31 mouse cellular contexts compared by ENCODE assay signal in genomic region chr4:40735351-40735750, GRCm38 (mm10). TPM values are rescaled to one million over a fixed set of nuclear protein-coding genes. Genes with fewer than 3 reads are reported as not detected.
DNase-seq lines count a peak whose midpoint lies in the region; ATAC-seq and TF ChIP-seq lines count a peak whose summit lies in the region.
"Had no signal": no experiment of that assay in that cellular context is flagged by ENCODE, and none has a peak within 500 bp of the region (broad histone marks: within the 10 kb centered on the region; RNA-seq: fewer than 3 reads in every experiment).

No protein-coding gene starts in this region.

- DNase-seq in embryonic facial prominence, embryonic 11.5 days (ENCODE audit: low spot score) = no peak
- DNase-seq in embryonic facial prominence, embryonic 10.5 days (ENCODE audit: low spot score) = no peak
- no peak for DNase-seq in hindbrain, embryonic 14.5 days (ENCODE audit: low spot score)
- peak; percentile 53 for DNase-seq in liver, adult 2 months (ENCODE audit: extremely low read depth, low read depth, low spot score)
- no peak for DNase-seq in liver, postnatal 0 days
- no peak for DNase-seq in midbrain, embryonic 14.5 days
- DNase-seq: adrenal gland, postnatal 10 days; cerebellum, adult 8-10 months; cerebellum, postnatal 25 days; heart, postnatal 10 days; kidney, postnatal 14 days; layer of hippocampus, adult 9-11 months; liver; lung, adult 18-20 months; lung, postnatal 36 days; right cerebral cortex, postnatal 25 days; thymus, postnatal 25 days had no signal

- peaks cover 18% of the 10 kb centered on the region for H3K36me3 ChIP-seq in embryonic facial prominence, embryonic 11.5 days (replicated peaks; ENCODE audit: control insufficient read depth, insufficient read depth, low read depth, low read length)
- H3K36me3 ChIP-seq in embryonic facial prominence, embryonic 10.5 days (replicated peaks) = peaks cover 98% of the 10 kb centered on the region
- H3K36me3 ChIP-seq in hindbrain, embryonic 16.5 days (ENCODE audit: control insufficient read depth, insufficient read depth, low read length) = peaks cover 40% of the 10 kb centered on the region
- peaks cover 93% of the 10 kb centered on the region for H3K36me3 ChIP-seq in hindbrain, embryonic 14.5 days (replicated peaks; ENCODE audit: control insufficient read depth, insufficient read depth)
- H3K36me3 ChIP-seq in liver, adult 2 months (ENCODE audit: control insufficient read depth, insufficient read depth, low read length) = peaks cover 68% of the 10 kb centered on the region
- H3K36me3 ChIP-seq in liver, postnatal 0 days (replicated peaks; ENCODE audit: insufficient read depth, low read length) = peaks cover 70% of the 10 kb centered on the region
- peaks cover 65% of the 10 kb centered on the region for H3K36me3 ChIP-seq in midbrain, embryonic 15.5 days (replicated peaks)
- peaks cover 92% of the 10 kb centered on the region for H3K36me3 ChIP-seq in midbrain, embryonic 14.5 days (ENCODE audit: control insufficient read depth, insufficient read depth, low read length)

- TF ChIP-seq CTCF in liver, adult 2 months (IDR thresholded peaks at IDR 0.05; ENCODE audit: low read depth, low read length) = no peak
- TF ChIP-seq CTCF in liver, postnatal 0 days (IDR thresholded peaks at IDR 0.05; ENCODE audit: low read depth) = no peak

- no peaks in the 10 kb centered on the region for H3K4me1 ChIP-seq in embryonic facial prominence, embryonic 11.5 days (ENCODE audit: control insufficient read depth, insufficient read depth, low read length)
- H3K4me1 ChIP-seq in embryonic facial prominence, embryonic 10.5 days = no peaks in the 10 kb centered on the region
- H3K4me1 ChIP-seq in hindbrain, embryonic 16.5 days (ENCODE audit: control insufficient read depth, insufficient read depth, low read depth, low read length) = no peaks in the 10 kb centered on the region
- H3K4me1 ChIP-seq in hindbrain, embryonic 14.5 days (replicated peaks; ENCODE audit: control insufficient read depth, insufficient read depth, low read length) = no peaks in the 10 kb centered on the region
- H3K4me1 ChIP-seq in liver, adult 2 months (ENCODE audit: control insufficient read depth, insufficient read depth, low read length) = peaks cover 2% of the 10 kb centered on the region; the same call in 1 of the 2 replicates
- no peaks in the 10 kb centered on the region for H3K4me1 ChIP-seq in liver, postnatal 0 days (ENCODE audit: insufficient read depth)
- H3K4me1 ChIP-seq in midbrain, embryonic 15.5 days = no peaks in the 10 kb centered on the region
- no peaks in the 10 kb centered on the region for H3K4me1 ChIP-seq in midbrain, embryonic 14.5 days (ENCODE audit: control insufficient read depth, insufficient read depth, low read length)
- H3K4me1 ChIP-seq: embryonic facial prominence, embryonic 13.5 days; forebrain, embryonic 10.5 days; forebrain, embryonic 15.5 days; hindbrain, embryonic 10.5 days; megakaryocyte, embryonic 14.5 days; midbrain, embryonic 12.5 days; stomach, embryonic 15.5 days had no signal

- H3K9me3 ChIP-seq in embryonic facial prominence, embryonic 11.5 days (replicated peaks; ENCODE audit: control insufficient read depth, low read length) = no peaks in the 10 kb centered on the region
- H3K9me3 ChIP-seq in embryonic facial prominence, embryonic 10.5 days = no peaks in the 10 kb centered on the region
- H3K9me3 ChIP-seq in hindbrain, embryonic 16.5 days (ENCODE audit: control insufficient read depth, low read length) = no peaks in the 10 kb centered on the region
- no peaks in the 10 kb centered on the region for H3K9me3 ChIP-seq in hindbrain, embryonic 14.5 days (ENCODE audit: control insufficient read depth, low read length)
- no peaks in the 10 kb centered on the region for H3K9me3 ChIP-seq in liver, postnatal 0 days (ENCODE audit: low read length)
- H3K9me3 ChIP-seq in midbrain, embryonic 15.5 days = no peaks in the 10 kb centered on the region
- no peaks in the 10 kb centered on the region for H3K9me3 ChIP-seq in midbrain, embryonic 14.5 days (ENCODE audit: control insufficient read depth, low read length)
- H3K9me3 ChIP-seq: embryonic facial prominence, embryonic 13.5 days; forebrain, embryonic 10.5 days; forebrain, embryonic 15.5 days; G1E; heart, embryonic 12.5 days; hindbrain, embryonic 10.5 days; megakaryocyte, embryonic 14.5 days; midbrain, embryonic 12.5 days; stomach, embryonic 15.5 days had no signal

- no peak overlapping the region for H3K4me2 ChIP-seq in embryonic facial prominence, embryonic 11.5 days (ENCODE audit: low read depth, low read length)
- no peak overlapping the region for H3K4me2 ChIP-seq in hindbrain, embryonic 16.5 days (ENCODE audit: low read length)
- no peak overlapping the region for H3K4me2 ChIP-seq in hindbrain, embryonic 14.5 days (replicated peaks)
- H3K4me2 ChIP-seq in liver, postnatal 0 days (ENCODE audit: low read depth, low read length) = no peak overlapping the region
- no peak overlapping the region for H3K4me2 ChIP-seq in midbrain, embryonic 15.5 days
- no peak overlapping the region for H3K4me2 ChIP-seq in midbrain, embryonic 14.5 days (ENCODE audit: low read length)
- H3K4me2 ChIP-seq: embryonic facial prominence, embryonic 13.5 days; forebrain, embryonic 15.5 days; heart, embryonic 12.5 days; midbrain, embryonic 12.5 days; stomach, embryonic 15.5 days had no signal

- no peak overlapping the region for H3K4me3 ChIP-seq in embryonic facial prominence, embryonic 11.5 days (ENCODE audit: low read depth, low read length)
- no peak overlapping the region for H3K4me3 ChIP-seq in embryonic facial prominence, embryonic 10.5 days
- no peak overlapping the region for H3K4me3 ChIP-seq in hindbrain, embryonic 16.5 days (ENCODE audit: low read length)
- no peak overlapping the region for H3K4me3 ChIP-seq in hindbrain, embryonic 14.5 days (replicated peaks; ENCODE audit: low read length)
- H3K4me3 ChIP-seq in liver, adult 2 months (ENCODE audit: insufficient read depth, low read depth, low read length) = no peak overlapping the region
- no peak overlapping the region for H3K4me3 ChIP-seq in liver, postnatal 0 days (ENCODE audit: low read depth, low read length)
- no peak overlapping the region for H3K4me3 ChIP-seq in midbrain, embryonic 15.5 days
- H3K4me3 ChIP-seq in midbrain, embryonic 14.5 days (replicated peaks; ENCODE audit: low read depth, low read length) = no peak overlapping the region
- H3K4me3 ChIP-seq: embryonic facial prominence, embryonic 13.5 days; forebrain, embryonic 10.5 days; forebrain, embryonic 15.5 days; heart, embryonic 12.5 days; hindbrain, embryonic 10.5 days; megakaryocyte, embryonic 14.5 days; midbrain, embryonic 12.5 days; stomach, embryonic 15.5 days had no signal

- no peak overlapping the region for H3K9ac ChIP-seq in embryonic facial prominence, embryonic 11.5 days (replicated peaks; ENCODE audit: low read length)
- no peak overlapping the region for H3K9ac ChIP-seq in hindbrain, embryonic 16.5 days (ENCODE audit: low read depth, low read length)
- no peak overlapping the region for H3K9ac ChIP-seq in hindbrain, embryonic 14.5 days
- H3K9ac ChIP-seq in liver, adult 2 months (ENCODE audit: low read depth, low read length) = no peak overlapping the region
- no peak overlapping the region for H3K9ac ChIP-seq in liver, postnatal 0 days (replicated peaks)
- H3K9ac ChIP-seq in midbrain, embryonic 15.5 days = no peak overlapping the region
- no peak overlapping the region for H3K9ac ChIP-seq in midbrain, embryonic 14.5 days (replicated peaks; ENCODE audit: low read length)
- H3K9ac ChIP-seq: embryonic facial prominence, embryonic 13.5 days; forebrain, embryonic 15.5 days; heart, embryonic 12.5 days; midbrain, embryonic 12.5 days; stomach, embryonic 15.5 days had no signal

- 0 out of 2 replicates have a peak, but pooled peaks have one; percentile 18 for ATAC-seq in embryonic facial prominence, embryonic 11.5 days (replicated peaks; ENCODE audit: insufficient number of reproducible peaks, low FRiP score, low TSS enrichment, low read depth)
- ATAC-seq in hindbrain, embryonic 16.5 days = peak; percentile 40; the same call in 1 of the 2 replicates
- ATAC-seq in hindbrain, embryonic 14.5 days (ENCODE audit: low FRiP score) = no peak
- no peak for ATAC-seq in liver, postnatal 0 days
- ATAC-seq in midbrain, embryonic 15.5 days (replicated peaks) = peak; percentile 38; the same call in 1 of the 2 replicates
- ATAC-seq in midbrain, embryonic 14.5 days (ENCODE audit: low FRiP score, low TSS enrichment) = no peak
- ATAC-seq: forebrain, embryonic 15.5 days; hindbrain, postnatal 0 days; intestine, postnatal 0 days; Patski had no signal

- no peak overlapping the region for H3K27ac ChIP-seq in embryonic facial prominence, embryonic 11.5 days (replicated peaks; ENCODE audit: low read depth, low read length)
- no peak overlapping the region for H3K27ac ChIP-seq in embryonic facial prominence, embryonic 10.5 days (replicated peaks)
- no peak overlapping the region for H3K27ac ChIP-seq in hindbrain, embryonic 16.5 days (ENCODE audit: low read depth, low read length)
- no peak overlapping the region for H3K27ac ChIP-seq in hindbrain, embryonic 14.5 days
- H3K27ac ChIP-seq in liver, adult 2 months (replicated peaks; ENCODE audit: insufficient read depth, low read depth, low read length) = no peak overlapping the region; the same call in 1 of the 2 replicates
- H3K27ac ChIP-seq in liver, postnatal 0 days (ENCODE audit: low read depth) = no peak overlapping the region
- H3K27ac ChIP-seq in midbrain, embryonic 15.5 days = no peak overlapping the region
- H3K27ac ChIP-seq in midbrain, embryonic 14.5 days (replicated peaks; ENCODE audit: low read depth, low read length) = no peak overlapping the region
- H3K27ac ChIP-seq: embryonic facial prominence, embryonic 13.5 days; forebrain, embryonic 10.5 days; forebrain, embryonic 15.5 days; hindbrain, embryonic 10.5 days; hindbrain, postnatal 0 days; midbrain, embryonic 12.5 days; stomach, embryonic 15.5 days had no signal

- TF ChIP-seq POLR2A in liver, adult 2 months (IDR thresholded peaks at IDR 0.05; ENCODE audit: extremely low read depth, insufficient read depth, low read length) = no peak

- H3K27me3 ChIP-seq in embryonic facial prominence, embryonic 11.5 days (ENCODE audit: control insufficient read depth, insufficient read depth, low read length) = no peaks in the 10 kb centered on the region
- H3K27me3 ChIP-seq in embryonic facial prominence, embryonic 10.5 days (replicated peaks; ENCODE audit: low read depth, poor library complexity, severe bottlenecking) = no peaks in the 10 kb centered on the region
- H3K27me3 ChIP-seq in hindbrain, embryonic 16.5 days (replicated peaks; ENCODE audit: control insufficient read depth, insufficient read depth, low read length) = no peaks in the 10 kb centered on the region
- no peaks in the 10 kb centered on the region for H3K27me3 ChIP-seq in hindbrain, embryonic 14.5 days (ENCODE audit: control insufficient read depth, insufficient read depth, low read length)
- no peaks in the 10 kb centered on the region for H3K27me3 ChIP-seq in liver, adult 2 months (ENCODE audit: control insufficient read depth, insufficient read depth, low read length)
- no peaks in the 10 kb centered on the region for H3K27me3 ChIP-seq in liver, postnatal 0 days (ENCODE audit: insufficient read depth, low read length)
- no peaks in the 10 kb centered on the region for H3K27me3 ChIP-seq in midbrain, embryonic 15.5 days (replicated peaks)
- no peaks in the 10 kb centered on the region for H3K27me3 ChIP-seq in midbrain, embryonic 14.5 days (ENCODE audit: control insufficient read depth, insufficient read depth, low read length)
- H3K27me3 ChIP-seq: embryonic facial prominence, embryonic 13.5 days; forebrain, embryonic 15.5 days; heart, embryonic 12.5 days; megakaryocyte, embryonic 14.5 days; midbrain, embryonic 12.5 days; Patski; stomach, embryonic 15.5 days had no signal

- WGBS in embryonic facial prominence, embryonic 11.5 days = 82% methylated on average over 1 of the region's 1 CpGs
- 82% methylated on average over 1 of the region's 1 CpGs for WGBS in embryonic facial prominence, embryonic 10.5 days
- 67% methylated on average over 1 of the region's 1 CpGs for WGBS in hindbrain, embryonic 16.5 days
- WGBS in hindbrain, embryonic 14.5 days = 71% methylated on average over 1 of the region's 1 CpGs
- WGBS in liver, adult 2 months = 18% methylated on average over 1 of the region's 1 CpGs
- WGBS in liver, postnatal 0 days (ENCODE audit: insufficient replicate concordance) = 64% methylated on average over 1 of the region's 1 CpGs
- WGBS in midbrain, embryonic 15.5 days = 63% methylated on average over 1 of the region's 1 CpGs
- WGBS in midbrain, embryonic 14.5 days = 74% methylated on average over 1 of the region's 1 CpGs

- no peaks in the 10 kb centered on the region for H3K79me2 ChIP-seq in liver, adult 2 months (ENCODE audit: control insufficient read depth, insufficient read depth, low read length)

- no peak for TF ChIP-seq EP300 in liver, postnatal 0 days (IDR thresholded peaks at IDR 0.05; ENCODE audit: low read depth)

RNA-seq across cellular contexts. Expression of gene Dnaja1, which starts 13.4 kb away (rescaled TPM):
- polyA plus RNA-seq in embryonic facial prominence, embryonic 11.5 days (2014; fragmentation: Nextera tagmentation; extraction: Ambion mirVana) = 665 and 708 TPM in 2 replicates
- 608 and 633 TPM in 2 replicates for polyA plus RNA-seq in embryonic facial prominence, embryonic 10.5 days (2016; fragmentation: Nextera tagmentation; extraction: Ambion mirVana)
- polyA plus RNA-seq in hindbrain, embryonic 16.5 days (2015; fragmentation: Nextera tagmentation; extraction: Ambion mirVana) = 625 and 673 TPM in 2 replicates
- polyA plus RNA-seq in hindbrain, embryonic 14.5 days (2014; fragmentation: Nextera tagmentation; extraction: Ambion mirVana) = 635 and 648 TPM in 2 replicates
- 85.2 and 135 TPM in 2 replicates for total RNA-seq in liver, adult 2 months (2014; rRNA removed)
- 9.1 and 11.5 TPM in 2 replicates for polyA plus RNA-seq in liver, adult 2 months (2012; rRNA removed)
- polyA plus RNA-seq in liver, postnatal 0 days (2015; fragmentation: Nextera tagmentation; extraction: Ambion mirVana) = 180 and 183 TPM in 2 replicates
- polyA plus RNA-seq in midbrain, embryonic 15.5 days (2015; fragmentation: Nextera tagmentation; extraction: Ambion mirVana) = 628 and 666 TPM in 2 replicates
- 669 and 677 TPM in 2 replicates for polyA plus RNA-seq in midbrain, embryonic 14.5 days (2014; fragmentation: Nextera tagmentation; extraction: Ambion mirVana)

RNA-seq across cellular contexts. Expression of gene Smu1, which starts 22.4 kb away (rescaled TPM):
- polyA plus RNA-seq in embryonic facial prominence, embryonic 11.5 days (2014; fragmentation: Nextera tagmentation; extraction: Ambion mirVana) = 195 and 203 TPM in 2 replicates
- 190 and 192 TPM in 2 replicates for polyA plus RNA-seq in embryonic facial prominence, embryonic 10.5 days (2016; fragmentation: Nextera tagmentation; extraction: Ambion mirVana)
- polyA plus RNA-seq in hindbrain, embryonic 16.5 days (2015; fragmentation: Nextera tagmentation; extraction: Ambion mirVana) = 119 and 120 TPM in 2 replicates
- 120 and 122 TPM in 2 replicates for polyA plus RNA-seq in hindbrain, embryonic 14.5 days (2014; fragmentation: Nextera tagmentation; extraction: Ambion mirVana)
- total RNA-seq in liver, adult 2 months (2014; rRNA removed) = 53.0 and 58.3 TPM in 2 replicates
- polyA plus RNA-seq in liver, adult 2 months (2012; rRNA removed) = 16.2 TPM in 2 replicates
- polyA plus RNA-seq in liver, postnatal 0 days (2015; fragmentation: Nextera tagmentation; extraction: Ambion mirVana) = 52.5 and 56.8 TPM in 2 replicates
- polyA plus RNA-seq in midbrain, embryonic 15.5 days (2015; fragmentation: Nextera tagmentation; extraction: Ambion mirVana) = 118 and 120 TPM in 2 replicates
- polyA plus RNA-seq in midbrain, embryonic 14.5 days (2014; fragmentation: Nextera tagmentation; extraction: Ambion mirVana) = 114 and 136 TPM in 2 replicates

RNA-seq across cellular contexts. Expression of gene Aptx, which starts 32.4 kb away (rescaled TPM):
- 37.8 and 38.2 TPM in 2 replicates for polyA plus RNA-seq in embryonic facial prominence, embryonic 11.5 days (2014; fragmentation: Nextera tagmentation; extraction: Ambion mirVana)
- polyA plus RNA-seq in embryonic facial prominence, embryonic 10.5 days (2016; fragmentation: Nextera tagmentation; extraction: Ambion mirVana) = 35.0 and 35.1 TPM in 2 replicates
- polyA plus RNA-seq in hindbrain, embryonic 16.5 days (2015; fragmentation: Nextera tagmentation; extraction: Ambion mirVana) = 41.4 and 44.8 TPM in 2 replicates
- polyA plus RNA-seq in hindbrain, embryonic 14.5 days (2014; fragmentation: Nextera tagmentation; extraction: Ambion mirVana) = 40.3 and 42.1 TPM in 2 replicates
- total RNA-seq in liver, adult 2 months (2014; rRNA removed) = 6.2 and 7.2 TPM in 2 replicates
- 3.4 and 4.8 TPM in 2 replicates for polyA plus RNA-seq in liver, adult 2 months (2012; rRNA removed)
- polyA plus RNA-seq in liver, postnatal 0 days (2015; fragmentation: Nextera tagmentation; extraction: Ambion mirVana) = 11.6 and 12.0 TPM in 2 replicates
- polyA plus RNA-seq in midbrain, embryonic 15.5 days (2015; fragmentation: Nextera tagmentation; extraction: Ambion mirVana) = 48.2 and 50.8 TPM in 2 replicates
- 43.5 and 44.8 TPM in 2 replicates for polyA plus RNA-seq in midbrain, embryonic 14.5 days (2014; fragmentation: Nextera tagmentation; extraction: Ambion mirVana)

Comparison
In these comparisons a context has a peak if more than half of its experiments do, and no peak if none do; other contexts are left out.
1. ATAC-seq: peak in embryonic facial prominence, embryonic 11.5 days (single experiment), hindbrain, embryonic 16.5 days (single experiment) and midbrain, embryonic 15.5 days (single experiment); none in hindbrain, embryonic 14.5 days (single experiment), liver, postnatal 0 days (single experiment) and midbrain, embryonic 14.5 days (single experiment).
2. RNA of gene Dnaja1, which starts 13.4 kb away (polyA plus RNA-seq): 665 to 708 TPM in embryonic facial prominence, embryonic 11.5 days, 625 to 673 TPM in hindbrain, embryonic 16.5 days, 669 to 677 TPM in midbrain, embryonic 14.5 days, 628 to 666 TPM in midbrain, embryonic 15.5 days, 635 to 648 TPM in hindbrain, embryonic 14.5 days, 608 to 633 TPM in embryonic facial prominence, embryonic 10.5 days and 180 to 183 TPM in liver, postnatal 0 days; 9.1 to 11.5 TPM in liver, adult 2 months; every median in the first group is over 10 times any median in the second.